Mouse (Mus musculus): ENCODE results near the gene Olfr1347. TPM values are rescaled to one million over a fixed set of nuclear protein-coding genes. Genes with fewer than 3 reads are reported as not detected.

The Olfr1347 gene
- polyA plus RNA-seq, 1 experiment from 2014 or later, result not detected

DNA sequence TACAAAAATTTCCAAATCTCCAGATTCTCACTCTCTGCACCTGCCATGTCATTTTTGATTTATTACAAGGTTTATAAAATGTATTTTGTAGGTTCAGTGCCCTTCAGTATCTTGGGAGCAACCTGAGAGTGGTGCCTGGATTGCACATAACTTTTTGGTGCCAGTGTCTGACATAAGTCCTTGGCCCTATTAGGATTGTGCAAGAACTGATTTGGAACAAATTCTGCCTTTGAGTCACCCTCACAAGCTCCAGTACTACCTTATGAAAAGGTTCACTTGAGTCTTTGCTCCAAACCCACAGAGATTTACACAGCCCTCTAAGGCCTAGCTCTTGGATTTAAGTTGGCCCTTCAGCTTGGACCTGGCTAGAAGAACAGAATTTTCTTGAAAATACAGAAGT is 32.6 kb downstream of the Olfr1347 start, which contains the start of gene Olfr1346:
TSS of gene Olfr1346 (plus strand) at position 151 of the 400 bp plus-strand sequence.
- no peak within 1 kb of the TSS for H3K4me2 ChIP-seq
- H3K27me3 ChIP-seq (ENCODE audit: insufficient read depth, low read length), result no peaks in the 10 kb centered on the region
- no peak for DNase-seq
- H3K9ac ChIP-seq, result no peak within 1 kb of the TSS
- ATAC-seq (ENCODE audit: insufficient read depth), result no peak
- H3K27ac ChIP-seq (ENCODE audit: low read depth), result no peak within 1 kb of the TSS
- TF ChIP-seq CTCF (IDR thresholded peaks at IDR 0.05; ENCODE audit: low read depth), result no peak
- no peaks in the 10 kb centered on the region for H3K4me1 ChIP-seq (ENCODE audit: insufficient read depth)
- no peaks in the 10 kb centered on the region for H3K36me3 ChIP-seq (ENCODE audit: insufficient read depth)
- H3K4me3 ChIP-seq (ENCODE audit: low read depth, low read length), result no peak within 1 kb of the TSS
- no peaks in the 10 kb centered on the region for H3K9me3 ChIP-seq (ENCODE audit: low read depth, low read length)

DNA sequence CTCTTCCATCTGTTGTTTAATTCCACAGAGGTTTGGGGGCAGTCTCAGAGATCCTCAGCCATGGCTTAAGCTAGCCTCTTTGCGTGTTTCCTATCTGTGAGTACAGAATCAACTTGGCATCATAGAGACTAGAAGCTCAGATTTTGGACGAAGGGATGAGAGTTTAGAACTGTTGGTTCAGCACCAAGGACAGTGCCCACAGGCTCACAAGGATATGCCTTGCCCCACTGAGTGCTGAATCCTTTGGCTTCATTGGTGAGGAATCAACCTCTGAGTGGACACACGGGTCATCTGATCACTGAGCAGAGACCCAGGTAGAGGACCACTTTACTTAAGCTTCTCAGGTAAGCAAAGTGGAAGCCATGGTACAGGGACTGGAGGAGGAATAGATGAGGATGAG is 43.2 kb downstream of the Olfr1347 start:
- no peak overlapping the region for H3K4me3 ChIP-seq (ENCODE audit: low read depth, low read length)
- no peaks in the 10 kb centered on the region for H3K36me3 ChIP-seq (ENCODE audit: insufficient read depth)
- no peaks in the 10 kb centered on the region for H3K9me3 ChIP-seq (ENCODE audit: low read depth, low read length)
- no peak overlapping the region for H3K9ac ChIP-seq
- DNase-seq (peak; percentile 42), ATAC-seq (ENCODE audit: insufficient read depth) (no peak)
- WGBS, result 34% methylated on average over 3 of the region's 3 CpGs
- H3K27ac ChIP-seq (ENCODE audit: low read depth), result no peak overlapping the region
- TF ChIP-seq CTCF (IDR thresholded peaks at IDR 0.05; ENCODE audit: low read depth), result no peak
- no peak overlapping the region for H3K4me2 ChIP-seq
- no peaks in the 10 kb centered on the region for H3K4me1 ChIP-seq (ENCODE audit: insufficient read depth)
- H3K27me3 ChIP-seq (ENCODE audit: insufficient read depth, low read length), result no peaks in the 10 kb centered on the region

DNA sequence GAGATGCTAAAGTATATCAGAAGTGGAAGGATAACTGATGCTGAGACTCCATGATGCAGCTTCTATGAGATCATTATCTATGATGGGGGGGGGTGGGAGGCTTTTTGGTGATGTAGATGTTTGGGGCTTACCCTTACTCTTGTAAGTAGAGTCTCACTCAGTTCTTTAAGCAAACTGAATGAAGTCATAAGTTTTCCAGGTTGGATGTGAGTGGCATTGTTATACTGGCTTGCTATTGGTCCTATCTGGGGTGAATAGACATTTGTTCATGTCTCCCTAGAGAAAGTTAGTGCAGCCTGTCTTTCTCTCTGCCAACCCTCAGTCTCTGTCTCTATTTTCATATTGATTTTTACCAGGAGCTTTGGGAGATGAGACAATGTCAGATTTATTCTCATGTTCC is 43.7 kb downstream of the Olfr1347 start, which contains the start of gene Olfr1336:
TSS of gene Olfr1336 (plus strand) at position 301 of the 400 bp plus-strand sequence.
- Histone ChIP-seq H3K9ac (no peak within 1 kb of the TSS), H3K4me1 (ENCODE audit: insufficient read depth) (no peaks in the 10 kb centered on the region), H3K36me3 (ENCODE audit: insufficient read depth) (no peaks in the 10 kb centered on the region), H3K4me2 (no peak within 1 kb of the TSS), H3K27me3 (ENCODE audit: insufficient read depth, low read length) (no peaks in the 10 kb centered on the region), H3K9me3 (ENCODE audit: low read depth, low read length) (no peaks in the 10 kb centered on the region), H3K27ac (ENCODE audit: low read depth) (no peak within 1 kb of the TSS), H3K4me3 (ENCODE audit: low read depth, low read length) (no peak within 1 kb of the TSS)
- ATAC-seq (ENCODE audit: insufficient read depth) (no peak), DNase-seq (no peak)
- TF ChIP-seq CTCF (IDR thresholded peaks at IDR 0.05; ENCODE audit: low read depth), result no peak

DNA sequence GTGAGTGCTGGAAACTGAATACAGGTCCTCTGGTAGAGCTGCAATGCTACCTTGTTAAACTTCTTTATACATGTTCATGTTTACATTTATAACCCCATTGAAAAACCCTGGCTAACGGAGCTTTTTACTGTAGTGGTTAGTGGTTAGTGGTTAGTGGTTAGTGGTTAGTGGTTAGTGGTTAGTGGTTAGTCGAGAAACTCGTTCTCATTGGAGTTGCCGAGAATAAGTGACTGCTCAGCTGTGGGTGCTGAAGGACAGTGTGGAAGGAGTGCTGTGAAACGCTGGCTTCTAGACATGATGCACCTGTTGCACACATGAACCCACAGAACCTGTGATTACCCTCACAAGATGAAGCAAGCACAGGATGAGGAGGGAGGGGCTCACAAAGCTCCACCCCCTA is 51.8 kb downstream of the Olfr1347 start:
- WGBS, result 80% methylated on average over 5 of the region's 5 CpGs
- Histone ChIP-seq H3K27me3 (ENCODE audit: insufficient read depth, low read length) (no peaks in the 10 kb centered on the region), H3K4me2 (no peak overlapping the region), H3K4me1 (ENCODE audit: insufficient read depth) (no peaks in the 10 kb centered on the region), H3K4me3 (ENCODE audit: low read depth, low read length) (no peak overlapping the region), H3K9me3 (ENCODE audit: low read depth, low read length) (no peaks in the 10 kb centered on the region), H3K36me3 (ENCODE audit: insufficient read depth) (no peaks in the 10 kb centered on the region), H3K9ac (no peak overlapping the region), H3K27ac (ENCODE audit: low read depth) (no peak overlapping the region)
- ATAC-seq (ENCODE audit: insufficient read depth), result no peak
- no peak for DNase-seq
- TF ChIP-seq CTCF (IDR thresholded peaks at IDR 0.05; ENCODE audit: low read depth), result no peak

DNA sequence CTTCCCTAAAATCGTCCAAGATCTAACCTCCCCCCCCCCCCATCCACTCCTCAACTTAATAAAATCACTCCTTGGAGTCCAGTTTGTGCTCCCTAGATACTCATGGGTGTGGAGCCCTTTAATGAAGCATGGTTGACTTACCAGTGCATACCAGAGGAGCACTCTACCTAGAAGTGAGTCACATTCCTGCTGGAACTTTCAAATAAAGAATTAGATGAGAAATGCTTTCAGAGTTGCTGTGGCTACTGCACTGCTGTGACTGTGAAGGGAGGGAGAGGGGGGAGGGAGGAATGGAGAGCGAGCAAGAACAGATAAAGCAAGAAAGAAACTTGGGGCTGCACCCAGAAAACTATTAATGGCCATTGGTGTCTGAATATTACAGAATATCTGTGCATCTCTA is 58.4 kb downstream of the Olfr1347 start:
- Histone ChIP-seq H3K36me3 (ENCODE audit: insufficient read depth) (no peaks in the 10 kb centered on the region), H3K27ac (ENCODE audit: low read depth) (no peak overlapping the region), H3K27me3 (ENCODE audit: insufficient read depth, low read length) (no peaks in the 10 kb centered on the region), H3K9me3 (ENCODE audit: low read depth, low read length) (no peaks in the 10 kb centered on the region), H3K4me2 (no peak overlapping the region), H3K4me3 (ENCODE audit: low read depth, low read length) (no peak overlapping the region), H3K9ac (no peak overlapping the region), H3K4me1 (ENCODE audit: insufficient read depth) (no peaks in the 10 kb centered on the region)
- ATAC-seq (ENCODE audit: insufficient read depth), result no peak
- 60% methylated on average over 2 of the region's 2 CpGs for WGBS
- DNase-seq, result no peak
- no peak for TF ChIP-seq CTCF (IDR thresholded peaks at IDR 0.05; ENCODE audit: low read depth)

DNA sequence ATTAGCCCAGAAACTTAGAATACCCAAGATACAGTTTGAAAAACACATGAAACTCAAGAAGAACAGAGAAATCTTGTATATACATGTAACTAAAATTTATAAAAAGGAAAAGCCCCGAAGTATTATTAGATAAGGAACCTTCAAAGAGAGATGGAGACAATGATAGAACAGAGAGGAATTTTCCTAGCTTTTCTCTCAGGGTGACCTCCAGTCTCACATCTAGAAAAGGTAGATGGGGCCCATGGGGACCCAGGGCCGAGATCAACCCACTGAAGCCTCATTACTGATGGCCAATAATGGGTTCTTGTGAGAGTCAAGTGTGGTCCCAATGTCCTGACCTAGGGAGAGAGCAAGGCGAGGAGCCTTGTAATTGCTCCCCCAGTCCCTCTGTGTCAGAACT is 61.2 kb downstream of the Olfr1347 start, which contains the start of gene Olfr1344:
TSS of gene Olfr1344 (plus strand) at position 301 of the 400 bp plus-strand sequence.
- H3K9ac ChIP-seq, result no peak within 1 kb of the TSS
- H3K36me3 ChIP-seq (ENCODE audit: insufficient read depth), result no peaks in the 10 kb centered on the region
- no peak for TF ChIP-seq CTCF (IDR thresholded peaks at IDR 0.05; ENCODE audit: low read depth)
- H3K4me1 ChIP-seq (ENCODE audit: insufficient read depth), result no peaks in the 10 kb centered on the region
- H3K4me2 ChIP-seq, result no peak within 1 kb of the TSS
- ATAC-seq (ENCODE audit: insufficient read depth) (no peak), DNase-seq (no peak)
- no peaks in the 10 kb centered on the region for H3K9me3 ChIP-seq (ENCODE audit: low read depth, low read length)
- no peak within 1 kb of the TSS for H3K27ac ChIP-seq (ENCODE audit: low read depth)
- H3K27me3 ChIP-seq (ENCODE audit: insufficient read depth, low read length), result no peaks in the 10 kb centered on the region
- no peak within 1 kb of the TSS for H3K4me3 ChIP-seq (ENCODE audit: low read depth, low read length)
- WGBS, result 73% methylated on average over 3 of the region's 3 CpGs

Other genes with a start within 250 kb of the Olfr1347 start
- not detected in 2 replicates for gene Epp13, start 247.0 kb downstream of the Olfr1347 start, polyA plus RNA-seq (2014; fragmentation: Nextera tagmentation; extraction: Ambion mirVana)
- 5.8 and 6.0 TPM in 2 replicates for gene Zfp667, start 213.2 kb downstream of the Olfr1347 start, polyA plus RNA-seq (2014; fragmentation: Nextera tagmentation; extraction: Ambion mirVana)
- 5.3 and 6.6 TPM in 2 replicates for gene Zfp583, start 168.5 kb downstream of the Olfr1347 start, polyA plus RNA-seq (2014; fragmentation: Nextera tagmentation; extraction: Ambion mirVana)
- gene Gm3854, start 156.0 kb downstream of the Olfr1347 start, polyA plus RNA-seq (2014; fragmentation: Nextera tagmentation; extraction: Ambion mirVana), result 1.2 and 1.6 TPM in 2 replicates
- 2.1 and 2.7 TPM in 2 replicates for gene Zfp78, start 136.5 kb downstream of the Olfr1347 start, polyA plus RNA-seq (2014; fragmentation: Nextera tagmentation; extraction: Ambion mirVana)
- 9.6 and 11.9 TPM in 2 replicates for gene Zfp28, start 116.5 kb downstream of the Olfr1347 start, polyA plus RNA-seq (2014; fragmentation: Nextera tagmentation; extraction: Ambion mirVana)
- gene Smim17, start 101.0 kb downstream of the Olfr1347 start, polyA plus RNA-seq (2014; fragmentation: Nextera tagmentation; extraction: Ambion mirVana), result 0.22 and 0.61 TPM in 2 replicates
- not detected in 2 replicates for gene Gm20715, start 89.5 kb downstream of the Olfr1347 start, polyA plus RNA-seq (2014; fragmentation: Nextera tagmentation; extraction: Ambion mirVana)
- not detected in 2 replicates for gene Olfr1344, start 61.1 kb downstream of the Olfr1347 start, polyA plus RNA-seq (2014; fragmentation: Nextera tagmentation; extraction: Ambion mirVana)
- gene Olfr1336, start 43.6 kb downstream of the Olfr1347 start, polyA plus RNA-seq (2014; fragmentation: Nextera tagmentation; extraction: Ambion mirVana), result not detected in 2 replicates
- gene Olfr1346, start 32.7 kb downstream of the Olfr1347 start, polyA plus RNA-seq (2014; fragmentation: Nextera tagmentation; extraction: Ambion mirVana), result not detected in 2 replicates
- gene Olfr5, start 12.8 kb downstream of the Olfr1347 start, polyA plus RNA-seq (2014; fragmentation: Nextera tagmentation; extraction: Ambion mirVana), result not detected in 2 replicates
- not detected in 2 replicates for gene Olfr1348, start 9.0 kb upstream of the Olfr1347 start, polyA plus RNA-seq (2014; fragmentation: Nextera tagmentation; extraction: Ambion mirVana)
- gene Olfr1349, start 23.2 kb upstream of the Olfr1347 start, polyA plus RNA-seq (2014; fragmentation: Nextera tagmentation; extraction: Ambion mirVana), result not detected in 2 replicates
- not detected in 2 replicates for gene Olfr1350, start 65.1 kb upstream of the Olfr1347 start, polyA plus RNA-seq (2014; fragmentation: Nextera tagmentation; extraction: Ambion mirVana)
- gene Zim1, start 196.7 kb upstream of the Olfr1347 start, polyA plus RNA-seq (2014; fragmentation: Nextera tagmentation; extraction: Ambion mirVana), result 3.2 and 3.6 TPM in 2 replicates
- 173 and 179 TPM in 2 replicates for gene Peg3, start 230.7 kb upstream of the Olfr1347 start, polyA plus RNA-seq (2014; fragmentation: Nextera tagmentation; extraction: Ambion mirVana)
- gene Usp29, start 230.8 kb upstream of the Olfr1347 start, polyA plus RNA-seq (2014; fragmentation: Nextera tagmentation; extraction: Ambion mirVana), result 5.8 and 6.2 TPM in 2 replicates

All from lung, embryonic 14.5 days (tissue).